Mouse (Mus musculus) c-Kit-positive CD71-positive TER-119-negative erythroid progenitor cells, embryonic 14.5 days (primary cell): ENCODE data around the gene Scube1.

Source experiments
- DNase-seq: peaks from one replicate; pipeline ENCODE4 v3.0.0-alpha.2; 2013; ENCODE audit warnings: low read depth

The Scube1 gene

DNA sequence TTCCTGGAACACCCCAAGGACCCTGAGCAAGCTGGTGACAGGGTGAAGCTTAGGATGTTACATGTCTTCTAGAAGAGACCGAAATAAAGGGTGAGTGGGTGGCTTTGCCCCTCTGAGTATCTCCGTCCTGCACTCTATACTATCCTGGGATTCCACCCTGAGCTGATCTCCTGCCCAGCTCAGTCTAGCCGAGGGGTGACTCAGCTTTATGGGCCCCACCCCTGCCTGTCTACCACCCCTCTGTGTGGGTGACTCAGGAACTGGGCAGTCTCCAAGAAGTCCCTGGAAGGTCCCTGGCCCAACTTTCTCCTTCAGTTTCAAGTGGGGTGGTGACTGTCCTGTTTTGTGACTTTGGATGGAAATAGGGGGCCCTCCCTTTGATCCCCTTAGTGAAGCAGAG is 159.4 kb downstream of the Scube1 start:
- no peak for DNase-seq

DNA sequence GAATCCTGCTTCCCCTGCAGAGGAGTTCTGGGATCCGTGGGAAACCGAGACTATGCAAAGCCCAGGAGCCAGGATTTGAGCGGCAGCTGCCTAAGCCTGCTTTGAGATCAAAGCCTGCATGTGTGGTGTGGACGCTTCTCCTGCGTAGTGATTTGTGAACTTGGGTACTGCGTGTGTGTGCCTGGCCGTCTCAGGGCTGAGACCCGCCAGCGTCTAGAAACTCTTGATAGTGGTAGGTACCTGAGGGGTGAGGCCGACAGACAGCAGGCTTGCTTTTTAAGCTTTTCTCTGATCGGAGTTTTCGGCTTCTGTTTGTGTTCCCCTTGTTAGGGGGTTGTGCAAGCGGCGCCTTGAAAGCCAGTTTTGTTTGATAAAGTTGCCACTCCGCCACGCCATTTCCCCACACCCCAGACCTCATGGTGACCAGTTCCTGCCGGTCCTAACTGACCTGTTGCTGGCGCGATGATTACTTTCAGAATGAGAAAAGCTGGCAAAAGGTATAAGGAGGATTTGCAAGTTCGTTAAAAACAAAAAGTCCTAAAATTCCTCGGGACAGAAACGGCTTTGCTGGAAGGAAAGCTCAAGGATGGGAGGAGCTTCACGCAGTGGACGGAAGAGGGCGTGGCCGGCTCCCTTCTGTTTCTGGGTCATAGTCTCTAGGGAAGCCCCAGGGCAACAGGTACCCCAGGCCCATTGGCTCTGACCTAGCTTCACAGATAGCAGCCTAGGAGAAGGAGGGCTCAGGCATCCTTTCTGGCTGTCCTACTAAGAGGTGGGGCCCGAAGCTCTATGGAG is 160.8 kb downstream of the Scube1 start:
- no peak for DNase-seq

DNA sequence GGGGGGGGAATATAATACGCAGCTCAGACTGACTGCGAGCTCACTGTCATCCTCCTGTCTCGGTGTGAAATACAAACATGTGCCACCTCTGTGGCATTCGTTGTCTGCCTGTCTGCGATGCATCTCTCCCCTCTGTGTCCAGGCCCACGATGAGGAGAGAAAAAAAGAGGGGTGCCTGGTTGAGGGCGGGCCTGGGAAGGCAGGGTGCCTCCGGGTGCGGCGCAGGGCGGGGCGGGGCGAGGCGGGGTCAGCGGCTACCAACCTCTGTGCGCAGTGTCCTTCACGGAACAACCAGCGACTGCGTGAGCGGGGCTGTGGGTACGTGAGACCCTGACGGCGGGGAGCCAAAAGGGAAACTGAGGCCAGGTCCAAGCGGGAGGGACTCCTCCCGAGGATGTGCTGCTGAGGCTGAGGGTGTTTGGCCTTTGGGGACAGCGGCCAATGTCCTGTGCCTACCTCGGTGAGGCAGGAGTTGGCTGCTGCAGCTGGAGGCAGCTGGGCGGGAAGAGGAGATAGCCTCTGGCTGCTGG is 161.4 kb downstream of the Scube1 start, which contains the start of the genes Tspo and Mcat:
TSS of gene Tspo (plus strand) at position 266 of the 530 bp plus-strand sequence.
TSS of gene Mcat (minus strand) at position 461 of the 530 bp plus-strand sequence.
- no peak for DNase-seq

DNA sequence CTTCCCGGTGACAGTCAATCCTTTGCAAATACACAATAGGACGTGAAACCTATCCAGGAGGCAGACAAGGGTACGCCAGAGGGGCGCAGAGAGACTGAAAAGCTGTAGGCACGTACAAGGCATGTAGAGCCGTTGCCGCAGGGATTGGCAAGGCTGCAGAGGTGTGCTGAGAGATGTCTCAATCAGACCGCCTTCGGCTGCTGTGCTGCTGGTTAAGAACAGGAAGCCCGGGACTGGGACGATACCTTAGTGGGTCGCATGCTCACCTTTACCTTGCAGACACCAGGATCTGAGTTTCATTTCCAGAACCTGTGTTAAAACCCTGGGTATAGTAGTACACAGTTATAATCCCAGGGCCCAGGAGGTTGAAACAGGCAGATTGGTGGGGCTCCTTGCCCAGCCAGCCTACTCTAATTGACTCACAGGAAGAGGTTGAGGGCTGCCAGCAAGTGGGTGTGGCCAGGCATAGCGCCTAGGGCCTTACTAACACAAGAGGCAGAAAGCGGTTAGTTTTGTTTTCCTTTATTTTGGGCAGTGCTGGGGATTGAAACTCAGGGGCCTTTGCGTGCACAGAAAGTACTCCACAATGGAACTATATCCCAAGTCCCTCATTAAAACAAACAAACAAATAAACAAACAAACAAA is 162.1 kb downstream of the Scube1 start:
- peak; percentile 58 for DNase-seq

DNA sequence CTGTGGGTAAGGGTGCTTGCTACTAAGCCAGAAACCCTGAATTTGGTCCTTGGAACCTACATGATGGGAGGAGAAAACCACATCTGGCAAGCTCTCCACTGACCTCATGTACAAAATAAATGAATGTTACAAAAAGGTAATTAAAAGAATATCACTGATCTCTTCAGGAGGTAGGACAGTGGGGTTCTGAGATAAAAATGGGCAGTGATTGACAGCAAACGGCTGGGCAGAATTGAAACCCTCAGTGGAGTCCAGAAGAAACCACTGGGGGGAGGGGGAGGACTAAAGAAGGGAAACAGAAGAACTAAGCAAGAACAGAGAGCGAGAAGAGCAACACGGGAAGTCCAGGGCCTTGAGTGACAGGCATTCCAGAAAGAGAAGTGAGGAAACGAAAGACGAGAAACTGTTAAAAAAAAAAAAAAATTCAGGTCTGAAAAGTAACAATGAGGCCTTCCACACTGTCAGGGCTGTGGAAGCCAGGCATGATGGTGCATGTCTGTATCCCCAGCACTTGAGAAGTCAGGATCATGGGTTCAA is 163.8 kb downstream of the Scube1 start:
- DNase-seq, result no peak

DNA sequence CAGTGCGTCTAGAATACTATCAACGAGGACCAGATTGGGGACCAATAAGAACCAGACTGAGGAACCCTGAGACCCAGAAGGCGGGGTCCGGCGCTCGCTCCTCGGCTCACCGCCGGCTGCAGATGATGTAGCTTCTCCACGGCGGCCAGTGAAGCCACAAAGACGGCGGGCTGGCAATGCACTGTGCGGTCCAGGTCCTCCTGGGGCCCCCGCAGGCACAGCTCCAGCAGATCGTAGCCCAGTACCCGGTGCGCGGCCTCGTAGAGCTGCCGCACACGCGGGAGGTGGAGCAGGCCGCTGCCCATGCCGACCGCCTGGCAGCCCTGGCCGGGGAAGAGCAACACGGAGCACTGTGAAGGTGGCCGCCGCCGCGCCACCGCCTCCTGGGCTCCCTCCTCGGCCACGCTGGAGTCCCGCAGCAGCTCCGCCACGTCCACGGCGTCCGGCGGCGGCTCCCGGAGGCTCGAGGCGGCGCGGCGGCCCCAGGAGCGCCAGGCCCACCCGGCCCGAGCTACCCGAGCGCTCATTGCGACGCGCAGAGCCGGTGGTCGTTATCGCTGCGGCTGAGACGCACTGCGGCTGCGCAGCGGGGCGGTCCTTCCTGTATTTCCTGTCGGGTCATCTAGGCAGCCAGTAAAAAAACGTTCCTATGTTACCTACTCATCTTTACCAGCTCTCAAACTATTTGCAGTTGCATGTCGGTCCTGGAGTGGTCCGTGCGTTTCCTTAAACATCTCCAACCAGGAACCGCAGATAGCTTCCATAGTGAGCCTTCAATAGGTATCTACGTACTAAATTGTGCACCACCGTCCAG is 169.5 kb downstream of the Scube1 start:
- DNase-seq, result peak; percentile 80
